Mouse (Mus musculus): ENCODE results near the gene Fxyd3.

GRCm38 (mm10) chr7:31124381-31124780 is 47.9 kb upstream of the Fxyd3 start:
- TF ChIP-seq POLR2A (IDR thresholded peaks at IDR 0.05; ENCODE audit: control insufficient read depth, low read depth, low read length) (no peak), CTCF (IDR thresholded peaks at IDR 0.05; ENCODE audit: control insufficient read depth, insufficient read depth, insufficient replicate concordance, low read depth, low read length) (no peak)

All from testis, adult 2 months (tissue).